Mouse (Mus musculus) limb, embryonic 15.5 days (tissue): Measurements from ENCODE around the gene Dock8. TPM values are rescaled to one million over a fixed set of nuclear protein-coding genes. Genes with fewer than 3 reads are reported as not detected.
A peak's percentile ranks its signal among the peaks of the same experiment; 100 is the strongest.

Experiments
- ATAC-seq: fragments of 200-750 bp; cut with Nextera tagmentation; 2 replicates; pipeline ENCODE4 v1.8.0; 2017; ENCODE audit warnings: low read depth, moderate TSS enrichment; ENCODE audit not compliant: insufficient number of reproducible peaks, low FRiP score, low TSS enrichment
- H3K27ac ChIP-seq: fragments of 300-500 bp; sonication (generic); 2 replicates; pipeline ENCODE4 v1.5.1; 2015; ENCODE audit warnings: moderate library complexity, mild to moderate bottlenecking, inconsistent platforms
- H3K27me3 ChIP-seq: fragments of 300-500 bp; sonication (generic); 2 replicates; pipeline ENCODE4 v1.6.1; 2015; ENCODE audit warnings: inconsistent platforms
- H3K36me3 ChIP-seq: fragments of 300-500 bp; sonication (generic); 2 replicates; pipeline ENCODE4 v1.6.1; 2015; ENCODE audit warnings: inconsistent platforms
- H3K4me1 ChIP-seq: fragments of 300-500 bp; sonication (generic); 2 replicates; pipeline ENCODE4 v1.6.1; 2015; ENCODE audit warnings: inconsistent platforms
- H3K4me2 ChIP-seq: fragments of 300-500 bp; sonication (generic); 2 replicates; pipeline ENCODE4 v1.6.1; 2015; ENCODE audit warnings: mild to moderate bottlenecking, inconsistent platforms
- H3K4me3 ChIP-seq: fragments of 300-500 bp; sonication (generic); 2 replicates; pipeline ENCODE4 v1.5.1; 2015; ENCODE audit warnings: mild to moderate bottlenecking, inconsistent platforms
- H3K9ac ChIP-seq: fragments of 300-500 bp; sonication (generic); 2 replicates; pipeline ENCODE4 v1.6.1; 2015; ENCODE audit warnings: inconsistent platforms
- H3K9me3 ChIP-seq: fragments of 300-500 bp; sonication (generic); 2 replicates; pipeline ENCODE4 v1.6.1; 2016; ENCODE audit warnings: inconsistent platforms
- WGBS: fragments of 180-500 bp; shearing (Covaris S2); methylation state at CpG from one replicate; pipeline ENCODE4 v1.1.7; 2015; 5-methylcytosine and 5-hydroxymethylcytosine counted together
- polyA plus RNA-seq: library from polyadenylated mRNA; unstranded; fragments of >200 nt; fragmentation: Nextera tagmentation; extraction: Ambion mirVana; gene quantifications from 2 replicates; pipeline ENCODE4 v1.2.1, GENCODE M21; 2015

Dock8 gene
- polyA plus RNA-seq, 1 experiment from 2014 or later, result 6.2 TPM

DNA sequence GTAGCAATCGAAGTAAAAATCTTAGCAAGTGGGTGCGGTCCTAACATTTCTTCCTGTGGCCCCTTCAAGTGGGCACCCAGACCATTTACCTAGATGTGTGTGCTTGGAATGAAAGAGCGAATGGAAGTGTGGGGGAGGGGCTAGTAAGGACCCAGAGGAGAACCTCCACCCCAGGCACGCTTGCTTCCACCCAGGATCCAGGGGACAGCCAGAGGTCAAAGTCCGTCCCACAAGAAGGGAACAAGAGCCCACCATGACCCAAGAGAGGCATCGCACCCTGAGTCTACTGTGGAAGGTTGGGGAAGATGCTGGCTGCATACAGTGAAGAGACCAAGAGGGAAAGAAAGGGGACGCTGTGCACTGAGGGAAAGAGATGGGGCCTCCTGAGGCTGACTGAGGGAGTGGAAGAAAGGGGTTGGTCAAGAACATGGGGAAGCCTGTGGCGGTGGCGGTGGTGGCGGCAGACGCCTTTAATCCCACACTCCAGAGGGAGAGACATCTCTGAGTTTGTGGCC, 209.3 kb downstream of the Dock8 start:
- H3K4me3 ChIP-seq, result no peak overlapping the region
- no peak overlapping the region for H3K27ac ChIP-seq
- peaks cover 17% of the 10 kb centered on the region for H3K4me1 ChIP-seq
- H3K4me2 ChIP-seq, result no peak overlapping the region
- 87% methylated on average over 11 of the region's 11 CpGs for whole genome bisulfite sequencing
- no peak for ATAC-seq
- no peak overlapping the region for H3K9ac ChIP-seq
- H3K36me3 ChIP-seq, result no peaks in the 10 kb centered on the region
- H3K9me3 ChIP-seq, result no peaks in the 10 kb centered on the region
- 0 out of 2 replicates have a peak, but pooled peaks cover 3% of the 10 kb centered on the region for H3K27me3 ChIP-seq

DNA sequence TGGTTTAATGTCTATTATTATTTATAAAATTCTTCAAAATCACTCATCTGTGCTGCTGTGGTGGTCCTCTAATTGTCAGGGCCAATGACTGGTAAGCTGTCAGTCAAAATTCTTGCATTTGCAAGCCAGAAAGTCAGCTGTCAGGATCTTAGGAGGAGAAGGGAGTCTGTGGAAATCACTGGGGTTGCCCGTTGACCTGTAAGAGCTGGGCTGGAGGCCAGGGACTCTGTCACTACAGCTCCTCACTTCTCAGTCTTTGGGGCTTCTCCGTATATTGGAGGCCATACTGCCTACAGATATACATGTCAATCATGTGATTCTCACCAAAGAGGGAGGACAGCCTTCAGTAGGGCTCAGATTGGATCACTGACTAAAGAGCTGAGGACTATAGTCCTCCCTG, 221.3 kb downstream of the Dock8 start:
- H3K4me2 ChIP-seq, result no peak overlapping the region
- 71% methylated on average over 2 of the region's 2 CpGs for WGBS
- H3K27ac ChIP-seq, result no peak overlapping the region
- H3K4me3 ChIP-seq, result no peak overlapping the region
- H3K27me3 ChIP-seq, result no peaks in the 10 kb centered on the region
- H3K9me3 ChIP-seq, result no peaks in the 10 kb centered on the region
- no peak for ATAC-seq
- no peak overlapping the region for H3K9ac ChIP-seq
- no peaks in the 10 kb centered on the region for H3K4me1 ChIP-seq
- H3K36me3 ChIP-seq, result no peaks in the 10 kb centered on the region

DNA sequence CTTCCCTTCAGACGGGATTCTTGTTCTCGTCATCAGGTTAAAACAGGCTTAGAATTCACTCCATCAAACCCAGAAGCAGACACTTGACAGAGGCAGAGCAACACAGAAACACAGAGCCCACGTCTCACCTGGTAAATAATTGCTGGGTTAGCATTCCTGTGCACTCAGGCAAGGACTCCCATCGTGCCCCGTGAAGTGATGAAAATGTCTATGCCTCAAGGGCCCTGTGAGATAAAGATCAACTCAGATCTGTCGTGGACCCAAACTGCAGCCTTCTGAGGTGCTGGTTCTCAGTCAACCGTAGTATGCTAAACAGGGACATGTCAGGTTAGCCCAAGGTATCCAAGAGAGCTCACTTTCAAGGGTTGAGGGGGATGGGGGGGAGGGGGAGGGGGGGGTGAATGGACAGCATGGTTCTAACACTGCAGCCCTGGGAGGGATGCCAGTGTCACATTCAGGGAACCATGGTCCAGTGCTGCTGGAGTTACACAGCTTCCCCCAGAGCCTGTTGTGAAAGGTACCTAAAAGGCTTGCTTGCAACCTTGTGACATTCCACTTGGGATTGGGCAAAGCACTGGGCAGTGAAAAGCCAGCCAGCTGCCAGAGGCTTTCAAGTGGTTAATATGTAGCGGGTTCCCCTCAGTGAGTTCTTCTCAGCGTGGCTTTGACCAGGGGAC, 222.8 kb downstream of the Dock8 start:
- WGBS, result 59% methylated on average over 9 of the region's 9 CpGs
- H3K27me3 ChIP-seq, result no peaks in the 10 kb centered on the region
- H3K4me3 ChIP-seq, result no peak overlapping the region
- H3K27ac ChIP-seq, result no peak overlapping the region
- ATAC-seq, result no peak
- no peak overlapping the region for H3K9ac ChIP-seq
- no peaks in the 10 kb centered on the region for H3K36me3 ChIP-seq
- no peaks in the 10 kb centered on the region for H3K4me1 ChIP-seq
- H3K4me2 ChIP-seq, result no peak overlapping the region
- H3K9me3 ChIP-seq, result no peaks in the 10 kb centered on the region

DNA sequence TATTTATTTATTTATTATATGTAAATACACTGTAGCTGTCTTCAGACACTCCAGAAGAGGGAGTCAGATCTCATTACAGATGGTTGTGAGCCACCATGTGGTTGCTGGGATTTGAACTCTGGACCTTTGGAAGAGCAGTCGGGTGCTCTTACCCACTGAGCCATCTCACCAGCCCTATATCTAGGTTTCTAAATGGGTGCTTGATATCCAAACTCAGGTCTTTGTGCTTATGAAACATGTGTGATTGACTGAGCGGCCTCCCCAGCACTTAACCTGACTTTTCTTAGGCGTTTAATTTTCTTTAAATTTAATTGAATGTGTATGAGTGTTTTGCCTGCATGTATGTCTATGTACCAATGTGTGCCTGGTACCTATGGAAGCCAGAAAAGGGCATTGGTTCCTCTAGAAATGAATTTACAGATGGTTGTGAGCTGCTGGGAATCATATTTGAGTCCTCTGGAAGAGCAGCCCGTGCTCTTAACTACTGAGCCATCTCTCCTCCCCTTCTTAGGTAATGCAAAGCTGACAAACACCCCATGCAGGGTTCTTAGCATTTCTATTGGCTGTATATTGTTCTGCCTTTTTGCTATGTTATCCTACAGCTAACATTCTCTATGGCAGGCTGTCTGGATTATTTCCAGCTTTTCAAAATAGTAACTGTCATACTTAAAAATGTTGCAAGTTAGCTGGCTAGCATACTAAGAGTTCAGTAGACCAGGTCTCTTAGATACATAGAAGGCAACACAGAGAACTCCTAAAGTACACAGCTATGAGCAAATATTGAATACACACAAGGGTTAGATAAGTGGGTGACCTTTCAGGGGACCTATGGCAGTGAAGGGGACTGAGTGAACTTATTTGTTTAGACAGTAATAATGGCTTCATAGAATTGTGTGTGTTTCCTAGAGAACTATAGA, 231.0 kb downstream of the Dock8 start:
- Histone ChIP-seq H3K4me1 (no peaks in the 10 kb centered on the region), H3K9ac (no peak overlapping the region), H3K9me3 (no peaks in the 10 kb centered on the region), H3K4me2 (no peak overlapping the region), H3K27me3 (no peaks in the 10 kb centered on the region), H3K27ac (no peak overlapping the region), H3K4me3 (no peak overlapping the region), H3K36me3 (no peaks in the 10 kb centered on the region)
- 82% methylated on average over 4 of the region's 4 CpGs for WGBS
- ATAC-seq, result no peak

DNA sequence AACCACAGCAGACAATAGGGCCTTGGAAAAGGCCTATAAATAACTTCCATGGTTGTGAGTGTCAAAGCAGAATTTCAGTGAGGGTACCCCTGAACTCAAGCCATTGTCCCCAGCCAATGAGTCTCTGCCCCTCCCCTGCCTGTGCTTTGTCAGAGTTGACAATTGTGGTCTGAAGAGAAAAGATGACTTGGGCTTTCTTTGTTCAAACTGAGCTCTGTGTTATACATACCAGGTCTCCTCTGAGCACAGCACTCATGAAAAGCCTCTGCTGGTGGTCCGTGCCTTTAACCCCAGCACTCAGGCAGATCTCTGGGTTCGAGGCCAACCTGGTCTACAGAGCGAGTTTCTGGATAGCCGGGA, 231.6 kb downstream of the Dock8 start:
- Histone ChIP-seq H3K4me2 (no peak overlapping the region), H3K36me3 (no peaks in the 10 kb centered on the region), H3K4me1 (no peaks in the 10 kb centered on the region), H3K27ac (no peak overlapping the region), H3K27me3 (peaks cover under 1% of the 10 kb centered on the region; the same call in 1 of the 2 replicates), H3K9ac (no peak overlapping the region), H3K9me3 (no peaks in the 10 kb centered on the region), H3K4me3 (no peak overlapping the region)
- WGBS, result 87% methylated on average over 4 of the region's 4 CpGs
- ATAC-seq, result no peak

DNA sequence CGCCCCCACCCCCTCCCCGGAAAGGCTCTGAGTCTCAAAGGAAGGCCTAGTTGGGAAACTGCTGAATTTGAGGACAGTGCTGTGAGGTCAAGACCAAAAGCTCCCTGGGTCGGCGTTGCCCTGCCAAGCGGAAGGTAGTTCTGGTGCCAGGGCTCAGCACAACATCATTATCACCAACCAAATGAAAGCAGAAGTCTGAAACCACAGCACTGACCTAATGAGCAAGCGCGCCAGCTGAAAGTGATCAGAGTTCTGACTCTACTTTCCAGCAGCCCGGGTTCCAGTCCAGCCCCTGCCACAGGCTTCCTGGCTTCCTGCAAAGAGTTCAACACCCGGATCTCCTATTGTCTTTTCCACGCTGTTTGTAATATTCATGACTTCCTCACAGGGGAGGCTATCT, 232.7 kb downstream of the Dock8 start:
- H3K27ac ChIP-seq, result no peak overlapping the region
- no peak for ATAC-seq

DNA sequence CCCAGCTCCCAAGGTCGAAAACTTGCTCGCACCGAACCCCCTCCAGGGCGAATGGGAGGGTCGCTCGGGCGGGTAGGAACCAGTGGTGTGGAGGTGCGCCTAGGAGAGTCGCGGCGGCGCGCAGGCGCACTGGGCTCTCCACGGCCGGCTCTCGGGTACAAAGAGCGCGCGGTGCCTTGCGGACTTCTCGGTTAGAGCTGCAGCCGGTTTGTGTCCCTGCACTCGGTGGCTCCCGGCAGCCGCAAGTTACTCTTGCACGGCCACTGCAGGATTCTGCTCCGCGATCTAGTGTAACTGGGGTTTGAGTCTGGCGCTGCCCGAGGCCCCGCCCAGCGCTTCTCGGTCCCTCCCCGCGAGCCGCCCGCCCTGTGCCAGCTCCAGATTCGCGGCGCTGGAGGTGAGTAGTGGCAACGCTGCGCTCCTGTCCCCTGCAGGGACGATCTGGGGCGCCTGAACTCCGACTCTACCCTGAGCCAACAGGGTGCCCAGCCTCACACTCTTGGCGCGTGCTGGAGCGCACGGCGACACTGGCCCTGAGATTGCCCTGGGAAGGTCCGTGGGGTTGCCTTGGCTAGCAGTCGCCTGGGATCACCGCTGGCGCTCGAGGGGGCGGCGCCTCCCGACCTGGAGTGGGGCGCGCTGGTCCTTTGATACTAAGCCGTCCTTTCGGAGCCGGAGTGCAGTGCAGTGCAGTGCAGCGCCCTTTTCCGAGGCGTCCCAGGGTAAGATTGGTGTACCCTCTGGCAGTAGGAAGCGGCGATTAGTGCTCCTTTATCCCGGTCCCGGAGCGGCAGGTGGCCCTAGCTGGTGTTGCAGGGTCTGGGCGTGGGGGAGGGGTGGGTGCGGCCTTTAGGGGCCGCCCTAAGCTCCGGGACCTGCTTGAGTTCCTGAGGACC, 237.5 kb downstream of the Dock8 start, which contains the start of gene Kank1:
Gene Kank1, plus strand, starts transcription at position 380 of the 896 bp plus-strand sequence.
- 1% methylated on average over 75 of the region's 76 CpGs for WGBS

More for the DNA sequence above, 232.7 kb downstream of the Dock8 start:
- WGBS, result 59% methylated on average over 10 of the region's 10 CpGs
- 0 out of 2 replicates have a peak, but pooled peaks cover 7% of the 10 kb centered on the region for H3K4me1 ChIP-seq
- H3K4me3 ChIP-seq, result no peak overlapping the region
- no peak overlapping the region for H3K4me2 ChIP-seq
- H3K27me3 ChIP-seq, result peaks cover 10% of the 10 kb centered on the region
- no peaks in the 10 kb centered on the region for H3K36me3 ChIP-seq
- H3K9me3 ChIP-seq, result no peaks in the 10 kb centered on the region
- no peak overlapping the region for H3K9ac ChIP-seq

GRCm38 (mm10) chr19:25237492-25238040, 238.2 kb downstream of the Dock8 start:
- Histone ChIP-seq H3K9ac (peak overlapping the region; percentile 55), H3K36me3 (no peaks in the 10 kb centered on the region), H3K27ac (no peak overlapping the region), H3K4me3 (peak overlapping the region; percentile 68), H3K4me1 (peaks cover 18% of the 10 kb centered on the region; the same call in 1 of the 2 replicates), H3K27me3 (peaks cover 24% of the 10 kb centered on the region), H3K4me2 (peak overlapping the region; percentile 100), H3K9me3 (no peaks in the 10 kb centered on the region)
- under 1% methylated on average over 35 of the region's 35 CpGs for WGBS
- no peak for ATAC-seq

More for the DNA sequence above, 237.5 kb downstream of the Dock8 start, which contains the start of gene Kank1:
- peak within 1 kb of the TSS; percentile 43; the same call in 1 of the 2 replicates for H3K27ac ChIP-seq
- H3K4me1 ChIP-seq, result peaks cover 18% of the 10 kb centered on the region; the same call in 1 of the 2 replicates
- H3K4me2 ChIP-seq, result peak within 1 kb of the TSS; percentile 100
- ATAC-seq, result peak; percentile 78
- no peaks in the 10 kb centered on the region for H3K9me3 ChIP-seq
- peak within 1 kb of the TSS; percentile 55 for H3K9ac ChIP-seq
- peaks cover 24% of the 10 kb centered on the region for H3K27me3 ChIP-seq
- H3K36me3 ChIP-seq, result no peaks in the 10 kb centered on the region
- peak within 1 kb of the TSS; percentile 68 for H3K4me3 ChIP-seq

DNA sequence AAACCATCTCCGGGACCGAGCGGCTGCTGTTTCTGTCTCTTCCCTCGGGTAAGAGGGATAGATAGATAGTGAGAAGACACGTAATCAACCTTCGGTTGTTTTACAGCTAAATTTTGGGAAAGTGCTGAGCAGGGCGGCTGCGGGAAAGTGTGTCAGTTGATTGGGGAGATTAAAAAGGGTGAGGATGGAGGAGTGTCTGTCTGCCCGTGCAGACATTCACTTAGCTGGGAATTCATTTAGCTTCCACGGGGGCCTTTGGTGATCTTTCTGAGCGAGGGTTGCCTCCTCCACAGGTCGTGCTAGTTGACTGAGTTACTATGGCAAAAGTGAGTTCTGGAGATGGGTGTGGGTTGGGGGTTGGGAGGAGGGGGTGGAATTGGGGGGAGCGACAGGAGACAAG, 238.8 kb downstream of the Dock8 start:
- no peaks in the 10 kb centered on the region for H3K9me3 ChIP-seq
- no peak for ATAC-seq
- H3K36me3 ChIP-seq, result no peaks in the 10 kb centered on the region
- 4% methylated on average over 13 of the region's 13 CpGs for whole genome bisulfite sequencing
- H3K4me1 ChIP-seq, result peaks cover 18% of the 10 kb centered on the region; the same call in 1 of the 2 replicates
- H3K4me3 ChIP-seq, result peak overlapping the region; percentile 68
- H3K27ac ChIP-seq, result no peak overlapping the region
- H3K4me2 ChIP-seq, result peak overlapping the region; percentile 100
- H3K9ac ChIP-seq, result no peak overlapping the region
- peaks cover 24% of the 10 kb centered on the region for H3K27me3 ChIP-seq

- 61% methylated on average over 4 of the region's 4 CpGs for WGBS
- Histone ChIP-seq H3K9me3 (no peaks in the 10 kb centered on the region), H3K27me3 (peaks cover 4% of the 10 kb centered on the region; the same call in 1 of the 2 replicates), H3K4me2 (no peak overlapping the region), H3K27ac (no peak overlapping the region), H3K36me3 (no peaks in the 10 kb centered on the region), H3K4me1 (peaks cover 2% of the 10 kb centered on the region; the same call in 1 of the 2 replicates), H3K9ac (no peak overlapping the region), H3K4me3 (no peak overlapping the region)
- no peak for ATAC-seq
These were observed 244.2 kb downstream of the Dock8 start for GRCm38 (mm10) chr19:25243566-25243965.

- Histone ChIP-seq H3K4me2 (no peak overlapping the region), H3K36me3 (no peaks in the 10 kb centered on the region), H3K9ac (no peak overlapping the region), H3K4me1 (peaks cover 6% of the 10 kb centered on the region; the same call in 1 of the 2 replicates), H3K27ac (no peak overlapping the region), H3K9me3 (no peaks in the 10 kb centered on the region), H3K27me3 (no peaks in the 10 kb centered on the region), H3K4me3 (no peak overlapping the region)
- no peak for ATAC-seq
- WGBS, result 89% methylated on average over 8 of the region's 8 CpGs
These were observed 246.7 kb downstream of the Dock8 start for GRCm38 (mm10) chr19:25246062-25246461.
